Mouse (Mus musculus): ENCODE results near the gene Phf23. TPM values are rescaled to one million over a fixed set of nuclear protein-coding genes. Genes with fewer than 3 reads are reported as not detected.
"Not testable (repeated sequence)": the region's sequence is repeated elsewhere in the genome, so short reads cannot be mapped to it uniquely, and the experiment has no call there.

The Phf23 gene
- 49.2 and 54.9 TPM in 2 replicates for polyA plus RNA-seq (2012; rRNA removed)

DNA sequence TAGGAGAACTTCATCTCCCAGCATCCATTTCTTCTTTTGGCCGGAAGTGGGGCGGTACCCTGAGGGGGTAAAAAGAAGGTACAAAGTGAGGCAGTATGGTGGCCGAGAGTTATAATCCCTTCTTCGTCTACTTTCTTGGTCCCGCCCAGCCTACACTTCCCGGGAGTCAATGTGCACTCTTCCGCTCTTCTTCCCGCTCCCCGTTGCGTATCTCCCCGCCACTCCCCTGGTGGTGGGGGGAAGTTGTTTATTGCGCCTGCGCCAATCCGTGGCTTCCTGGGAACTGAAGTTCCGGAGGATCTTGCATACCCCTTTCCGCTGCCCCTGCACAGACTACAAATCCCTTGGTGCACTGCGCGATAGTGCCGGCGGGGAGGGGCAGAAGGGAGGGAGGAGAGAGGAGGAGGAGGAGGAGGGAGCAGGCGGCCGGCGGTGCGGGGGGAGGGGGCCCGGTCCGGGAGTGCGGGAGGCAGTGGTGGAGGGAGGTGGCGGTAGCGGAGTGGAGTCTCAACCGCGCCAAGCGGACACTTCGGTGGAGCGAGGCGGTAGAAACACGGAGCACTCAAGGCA lies at the start of gene Phf23:
TSS of gene Phf23 (plus strand) at position 387 of the 570 bp plus-strand sequence.
- peak; percentile 100 for DNase-seq (ENCODE audit: low read depth)
- TF ChIP-seq CTCF (IDR thresholded peaks at IDR 0.05; ENCODE audit: borderline replicate concordance, extremely low read depth, insufficient read depth, insufficient read length) (peak; percentile 37; the same call in 1 of the 2 replicates), POLR2A (IDR thresholded peaks at IDR 0.05; ENCODE audit: borderline replicate concordance, extremely low read depth, insufficient read depth, insufficient read length, poor library complexity, severe bottlenecking) (peak; percentile 41; the same call in 1 of the 2 replicates)

DNA sequence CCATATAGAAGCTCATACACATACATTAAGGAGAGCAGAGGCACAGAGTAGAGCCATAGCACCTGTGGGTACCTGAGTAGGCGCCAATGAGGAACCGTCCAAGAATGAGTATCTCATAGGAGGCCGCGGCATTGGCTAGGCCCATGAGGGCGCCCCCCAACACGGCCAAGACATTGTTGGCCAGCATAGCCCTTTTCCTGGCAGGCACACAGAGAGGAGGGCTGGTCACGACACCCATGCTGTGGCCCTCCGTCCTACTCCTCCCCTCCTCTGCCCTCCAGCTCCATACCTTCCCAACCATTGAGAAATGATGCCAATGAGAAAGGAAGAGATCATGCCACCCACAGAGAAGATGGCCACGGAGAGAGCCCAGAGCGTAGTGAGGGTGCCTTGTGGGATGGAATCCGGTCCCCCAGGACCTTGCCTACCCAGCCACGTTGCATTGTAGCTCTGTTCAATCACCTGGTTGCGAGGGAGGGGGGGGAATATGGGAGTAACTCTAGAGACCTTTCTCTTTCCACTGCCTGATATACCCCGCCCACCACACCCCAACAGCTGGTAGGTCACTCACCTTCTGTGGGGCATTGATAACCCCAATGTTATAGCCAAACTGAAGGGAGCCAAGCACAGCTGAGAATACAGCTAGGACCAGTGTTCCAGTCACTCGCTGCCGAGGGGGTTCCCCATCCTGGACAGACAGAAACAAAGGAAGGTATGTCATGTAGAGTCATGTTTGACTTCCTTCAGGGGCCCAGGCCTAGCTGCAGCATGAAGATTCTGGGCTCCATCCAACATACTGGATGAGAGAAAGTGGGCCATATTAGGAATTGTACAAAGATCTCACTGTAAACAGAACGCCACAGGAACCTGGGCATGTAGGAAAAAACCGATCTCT lies 49.3 kb upstream of the Phf23 start:
- DNase-seq (ENCODE audit: low read depth), result no peak
- no peak for TF ChIP-seq CTCF (IDR thresholded peaks at IDR 0.05; ENCODE audit: borderline replicate concordance, extremely low read depth, insufficient read depth, insufficient read length)
- TF ChIP-seq POLR2A (IDR thresholded peaks at IDR 0.05; ENCODE audit: borderline replicate concordance, extremely low read depth, insufficient read depth, insufficient read length, poor library complexity, severe bottlenecking), result no peak

GRCm38 (mm10) chr11:69947337-69948065 lies 48.1 kb upstream of the Phf23 start:
- no peak for TF ChIP-seq POLR2A (IDR thresholded peaks at IDR 0.05; ENCODE audit: borderline replicate concordance, extremely low read depth, insufficient read depth, insufficient read length, poor library complexity, severe bottlenecking)
- TF ChIP-seq CTCF (IDR thresholded peaks at IDR 0.05; ENCODE audit: borderline replicate concordance, extremely low read depth, insufficient read depth, insufficient read length), result no peak
- DNase-seq (ENCODE audit: low read depth), result peak; percentile 63

- TF ChIP-seq POLR2A (IDR thresholded peaks at IDR 0.05; ENCODE audit: borderline replicate concordance, extremely low read depth, insufficient read depth, insufficient read length, poor library complexity, severe bottlenecking) (0 out of 2 replicates have a peak, but pooled peaks have one; percentile 31), CTCF (IDR thresholded peaks at IDR 0.05; ENCODE audit: borderline replicate concordance, extremely low read depth, insufficient read depth, insufficient read length) (no peak)
- peak; percentile 97 for DNase-seq (ENCODE audit: low read depth)
These were observed 47.4 kb upstream of the Phf23 start, which contains the start of gene Slc2a4 for GRCm38 (mm10) chr11:69948066-69948762. Gene Slc2a4, minus strand, starts transcription at chr11:69948188.

DNA sequence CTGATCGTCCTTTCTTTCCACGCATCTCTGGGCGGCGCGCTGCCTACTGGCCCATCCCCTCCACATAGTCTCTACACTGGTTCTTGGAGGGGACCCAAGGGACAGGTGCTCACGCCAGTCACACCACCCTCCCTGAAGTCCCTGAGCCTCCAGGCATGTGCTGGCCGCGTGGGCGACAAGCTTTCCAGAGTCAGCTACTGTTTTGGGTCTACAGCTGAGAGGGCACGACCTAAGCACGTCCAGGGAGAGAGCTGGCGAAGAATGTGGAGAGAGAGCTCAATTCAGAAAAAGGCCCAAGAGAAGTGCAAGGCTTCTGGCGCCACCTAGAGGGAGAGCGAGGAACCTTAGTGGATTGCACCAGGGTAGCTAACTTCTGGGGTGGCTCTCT lies 46.8 kb upstream of the Phf23 start:
- no peak for TF ChIP-seq POLR2A (IDR thresholded peaks at IDR 0.05; ENCODE audit: borderline replicate concordance, extremely low read depth, insufficient read depth, insufficient read length, poor library complexity, severe bottlenecking)
- TF ChIP-seq CTCF (IDR thresholded peaks at IDR 0.05; ENCODE audit: borderline replicate concordance, extremely low read depth, insufficient read depth, insufficient read length), result peak; percentile 96
- peak; percentile 88 for DNase-seq (ENCODE audit: low read depth)

- TF ChIP-seq POLR2A (IDR thresholded peaks at IDR 0.05; ENCODE audit: borderline replicate concordance, extremely low read depth, insufficient read depth, insufficient read length, poor library complexity, severe bottlenecking) (no peak), CTCF (IDR thresholded peaks at IDR 0.05; ENCODE audit: borderline replicate concordance, extremely low read depth, insufficient read depth, insufficient read length) (peak; percentile 16; the same call in 1 of the 2 replicates)
- no peak for DNase-seq (ENCODE audit: low read depth)
These were observed 44.6 kb upstream of the Phf23 start for GRCm38 (mm10) chr11:69950807-69951459.

DNA sequence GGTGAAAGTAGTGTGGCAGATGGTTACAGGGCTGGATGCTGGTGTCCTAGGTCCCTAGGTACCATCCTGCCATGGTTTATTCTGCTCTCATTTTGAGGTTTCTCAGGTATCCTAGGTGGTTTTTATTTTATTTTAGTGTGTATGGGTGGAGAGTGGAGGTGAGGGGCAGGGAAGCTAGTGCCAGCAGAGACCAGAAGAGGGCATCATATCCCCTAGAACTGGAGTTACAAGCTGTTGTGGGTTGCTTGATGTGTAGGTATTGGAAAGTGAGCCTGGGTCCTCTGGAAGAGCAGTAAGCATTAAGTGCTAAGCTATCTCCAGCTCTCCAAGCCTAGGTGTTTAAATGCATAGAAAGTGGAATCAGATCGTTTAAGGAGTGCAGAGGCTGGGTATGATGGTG lies 43.3 kb upstream of the Phf23 start:
- no peak for TF ChIP-seq POLR2A (IDR thresholded peaks at IDR 0.05; ENCODE audit: borderline replicate concordance, extremely low read depth, insufficient read depth, insufficient read length, poor library complexity, severe bottlenecking)
- TF ChIP-seq CTCF (IDR thresholded peaks at IDR 0.05; ENCODE audit: borderline replicate concordance, extremely low read depth, insufficient read depth, insufficient read length), result no peak
- DNase-seq (ENCODE audit: low read depth), result no peak

- DNase-seq (ENCODE audit: low read depth), result no peak
- no peak for TF ChIP-seq CTCF (IDR thresholded peaks at IDR 0.05; ENCODE audit: borderline replicate concordance, extremely low read depth, insufficient read depth, insufficient read length)
- TF ChIP-seq POLR2A (IDR thresholded peaks at IDR 0.05; ENCODE audit: borderline replicate concordance, extremely low read depth, insufficient read depth, insufficient read length, poor library complexity, severe bottlenecking), result no peak
These were observed 42.2 kb upstream of the Phf23 start for GRCm38 (mm10) chr11:69953267-69953915.

- not testable (repeated sequence) for DNase-seq (ENCODE audit: low read depth)
These were observed 40.0 kb upstream of the Phf23 start for GRCm38 (mm10) chr11:69955618-69956017.

DNA sequence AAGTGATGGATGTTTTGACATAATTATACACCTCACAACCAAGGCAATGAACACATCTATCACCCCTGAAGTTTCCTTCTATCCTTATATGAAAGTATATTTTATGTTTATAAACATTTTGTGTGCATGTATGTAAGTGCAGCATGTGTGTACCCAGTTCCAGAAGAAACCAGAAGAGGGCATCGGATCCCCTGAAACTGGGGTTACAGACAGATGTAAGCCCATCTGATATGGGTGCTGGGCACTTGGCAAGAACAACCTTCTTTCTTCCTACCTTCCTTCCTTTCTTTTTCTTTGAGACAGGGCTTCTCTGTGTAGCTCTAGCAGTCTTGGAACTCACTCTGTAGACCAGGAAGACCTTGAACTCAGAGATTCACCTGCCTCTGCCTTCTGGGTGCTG lies 39.4 kb upstream of the Phf23 start:
- TF ChIP-seq CTCF (IDR thresholded peaks at IDR 0.05; ENCODE audit: borderline replicate concordance, extremely low read depth, insufficient read depth, insufficient read length) (peak; percentile 7; the same call in 1 of the 2 replicates), POLR2A (IDR thresholded peaks at IDR 0.05; ENCODE audit: borderline replicate concordance, extremely low read depth, insufficient read depth, insufficient read length, poor library complexity, severe bottlenecking) (no peak)
- no peak for DNase-seq (ENCODE audit: low read depth)

Data from brain, embryonic 14.5 days (tissue).